Mouse (Mus musculus) lung, postnatal 36 days (tissue): ENCODE measurements around the gene Epha8.

Source experiments
- DNase-seq: peaks from one replicate; pipeline ENCODE4 v3.0.0; 2022; ENCODE audit warnings: mixed read lengths

Gene Epha8

DNA sequence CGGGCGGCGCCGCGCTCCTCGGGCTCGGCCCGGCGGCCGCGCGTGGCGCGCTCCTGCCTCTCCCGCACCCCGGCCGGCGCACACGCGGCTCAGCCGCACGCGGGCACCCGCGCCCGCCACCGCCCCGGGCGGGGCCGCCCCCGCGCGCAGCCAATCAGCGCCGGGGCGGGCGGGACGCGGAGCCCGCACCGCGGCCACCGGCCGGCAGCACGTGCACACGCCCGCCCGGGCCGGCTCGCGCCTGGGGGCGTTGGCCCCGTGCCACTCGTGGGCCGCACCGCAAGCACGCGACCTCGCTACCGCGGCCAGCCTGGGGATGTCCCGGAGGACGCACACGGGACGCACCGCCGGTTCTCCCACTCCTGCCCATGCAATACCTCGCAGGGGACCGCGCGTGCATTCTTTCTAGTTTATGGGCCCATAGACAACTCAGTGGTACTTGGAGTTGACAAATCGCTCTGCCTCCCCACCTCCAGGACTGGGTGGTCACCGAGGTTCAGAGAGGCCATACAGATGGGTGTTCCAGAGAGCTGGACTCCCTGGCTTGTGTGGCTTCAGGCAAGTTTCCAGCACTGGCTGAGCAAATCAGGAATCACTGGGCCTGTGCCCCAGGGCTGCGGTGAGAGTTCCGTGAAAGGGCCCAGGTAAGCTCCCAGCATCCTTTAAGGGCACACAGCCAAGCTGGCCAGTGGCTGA, at the start of gene Epha8:
Epha8 (minus strand) TSS at position 66 of the 696 bp plus-strand sequence.
- peak; percentile 3 for DNase-seq

DNA sequence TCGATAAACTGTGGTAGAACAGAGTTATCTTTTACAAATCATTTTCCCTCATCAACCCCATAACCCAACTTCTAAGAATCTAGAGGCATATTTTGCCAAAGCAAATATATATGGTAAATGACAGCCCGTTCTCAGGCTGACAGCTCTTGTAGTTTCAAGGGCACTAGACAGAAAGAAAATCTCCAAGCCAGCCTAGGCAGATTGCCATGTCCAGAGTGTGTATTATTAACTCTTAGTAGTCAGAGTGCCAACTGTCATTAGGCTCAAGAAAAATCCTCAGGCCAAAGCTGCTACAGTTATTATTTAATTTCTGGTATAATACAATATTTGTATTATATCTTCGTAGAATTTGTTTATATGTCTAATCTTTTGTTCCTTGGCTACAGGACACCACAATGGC, 45.2 kb upstream of the Epha8 start:
- peak; percentile 7 for DNase-seq

DNA sequence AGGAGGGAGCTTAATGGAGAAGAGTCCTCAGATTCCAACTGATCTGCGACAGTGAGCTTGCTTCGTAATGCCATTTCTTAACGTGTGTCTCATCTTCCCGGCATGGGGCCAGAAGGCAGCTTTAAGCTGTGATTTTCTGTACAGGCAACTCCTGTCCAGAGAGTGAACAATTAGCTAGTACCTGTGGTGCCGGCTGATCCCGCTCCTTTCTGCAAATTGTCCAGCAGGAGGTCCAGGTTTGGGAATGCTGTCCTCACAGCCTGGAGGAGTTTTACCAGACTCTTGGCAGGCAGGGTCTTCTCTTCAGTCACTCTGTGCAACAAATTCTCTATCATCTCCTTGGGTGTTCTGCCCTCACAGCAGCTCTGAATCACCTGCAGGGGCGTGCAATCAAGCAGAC, 44.4 kb upstream of the Epha8 start:
- no peak for DNase-seq

DNA sequence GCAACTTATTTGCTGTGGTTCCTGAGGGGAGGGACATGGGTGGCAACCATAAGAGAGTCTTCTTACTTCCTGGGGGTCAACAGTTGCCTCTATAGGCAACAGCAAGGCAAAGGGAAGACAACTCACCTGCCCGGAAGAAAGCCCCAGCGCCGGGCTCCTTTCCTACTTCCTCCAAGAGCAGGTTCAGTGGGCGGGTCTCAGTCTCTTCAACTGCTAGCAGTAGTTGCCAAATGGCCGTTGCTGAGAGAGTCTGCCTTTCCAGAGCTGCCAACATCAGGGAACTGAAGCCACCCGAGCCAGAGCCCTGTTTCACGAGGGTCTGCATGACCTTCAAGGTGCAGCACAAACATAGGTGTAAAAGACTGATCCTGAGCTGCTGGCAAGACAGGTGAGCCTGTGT, 41.8 kb upstream of the Epha8 start:
- no peak for DNase-seq

DNA sequence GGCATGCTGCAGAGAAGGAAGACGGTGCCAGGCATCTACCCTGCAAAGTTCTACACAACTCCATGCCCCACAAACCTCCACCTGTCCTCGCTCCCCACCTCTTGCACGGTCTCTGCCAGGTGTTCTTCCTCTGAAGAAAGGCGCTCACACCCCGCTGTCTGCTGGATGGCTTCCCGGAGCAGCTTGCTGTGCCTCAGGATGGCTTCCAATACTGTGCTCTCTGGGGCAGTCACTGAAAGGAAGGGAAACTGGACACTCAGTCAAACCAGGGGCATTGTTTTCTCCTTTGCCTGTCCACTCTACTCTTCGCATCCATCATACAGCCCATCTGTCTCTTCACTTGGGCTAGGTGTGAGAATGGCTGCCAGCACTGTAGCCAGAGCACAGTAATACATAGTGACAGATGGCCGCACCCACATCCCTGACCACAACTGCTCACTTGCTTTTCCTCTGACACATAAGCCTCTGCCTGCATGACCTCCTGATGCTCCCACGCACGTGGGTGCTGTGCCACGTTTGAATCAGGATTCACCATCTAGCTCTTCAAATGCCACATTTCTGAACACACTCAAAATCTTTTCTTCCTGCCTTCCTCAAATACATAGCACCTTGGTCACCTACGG, 41.2 kb upstream of the Epha8 start:
- no peak for DNase-seq

DNA sequence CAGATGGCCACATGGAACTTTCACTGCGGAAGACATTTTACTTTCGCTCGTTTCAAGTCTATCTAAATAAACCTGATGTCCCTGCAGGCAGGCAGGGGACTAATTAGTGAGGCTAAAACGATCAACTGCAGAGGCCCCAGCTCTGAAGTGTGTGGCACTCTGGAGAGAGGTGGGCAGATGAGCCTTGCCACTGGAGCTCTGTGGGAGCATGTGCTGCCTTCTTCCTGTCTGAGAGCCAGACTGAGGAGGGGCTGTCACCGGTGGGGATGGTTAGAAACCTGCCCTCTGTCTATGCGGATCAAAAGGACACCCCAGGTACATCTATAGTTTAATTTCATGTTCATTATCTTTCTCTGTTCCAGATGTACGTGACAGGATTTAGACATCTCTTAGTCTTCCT, 40.3 kb upstream of the Epha8 start:
- DNase-seq, result no peak

DNA sequence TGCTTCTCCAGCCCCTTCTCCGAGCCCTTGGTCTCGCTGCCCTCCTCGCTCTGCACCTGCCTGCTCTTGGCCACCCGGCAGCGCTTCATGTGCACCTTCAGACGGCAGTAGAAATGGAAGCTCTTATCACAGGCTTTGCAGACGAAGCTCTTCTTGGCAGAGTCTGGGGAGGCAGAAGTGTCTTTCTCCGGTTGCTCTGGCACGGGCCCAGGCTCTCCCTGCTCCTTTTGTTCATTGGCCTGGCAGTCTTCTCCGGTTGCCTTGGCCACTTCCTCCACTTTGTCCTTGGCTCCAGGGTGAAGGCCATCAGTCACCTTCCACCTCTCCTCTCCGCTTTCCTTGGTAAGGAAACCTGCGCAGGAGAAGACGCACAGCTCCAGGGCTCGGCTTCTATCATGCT, 38.7 kb upstream of the Epha8 start:
- DNase-seq, result no peak

DNA sequence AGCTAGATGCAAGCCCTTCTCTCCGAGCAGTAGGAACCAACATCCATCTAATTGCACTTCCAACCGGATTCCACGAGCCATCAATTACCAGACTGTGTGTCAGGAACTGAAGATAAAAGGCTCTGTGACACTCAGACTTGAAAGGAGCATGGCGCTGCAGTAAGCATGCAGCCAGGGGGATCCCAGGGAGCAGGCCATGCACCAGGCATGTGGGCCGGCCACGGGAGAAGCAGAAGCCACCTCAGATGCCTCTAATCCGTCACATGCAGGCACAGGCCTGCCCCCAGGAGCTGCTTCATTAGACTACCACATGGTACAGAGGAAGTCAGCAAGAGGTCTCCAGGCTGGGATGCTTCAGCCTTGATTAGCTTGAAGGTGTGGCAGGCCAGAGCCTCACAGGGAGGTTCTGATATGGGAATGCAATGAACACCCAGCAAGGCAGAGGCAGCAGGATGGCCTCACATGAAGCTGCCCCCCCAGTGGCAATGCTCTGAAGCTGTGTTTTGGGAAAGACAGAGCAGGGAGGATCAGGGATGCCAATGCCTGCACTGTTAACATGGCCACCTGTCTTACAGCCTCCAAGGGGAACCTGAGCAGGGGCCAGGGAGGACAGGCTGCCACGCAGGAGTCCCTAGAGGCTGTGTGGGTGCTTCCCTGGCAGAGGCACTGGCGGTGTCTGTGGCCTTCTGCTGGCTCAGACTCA, 25.5 kb upstream of the Epha8 start:
- DNase-seq, result no peak

DNA sequence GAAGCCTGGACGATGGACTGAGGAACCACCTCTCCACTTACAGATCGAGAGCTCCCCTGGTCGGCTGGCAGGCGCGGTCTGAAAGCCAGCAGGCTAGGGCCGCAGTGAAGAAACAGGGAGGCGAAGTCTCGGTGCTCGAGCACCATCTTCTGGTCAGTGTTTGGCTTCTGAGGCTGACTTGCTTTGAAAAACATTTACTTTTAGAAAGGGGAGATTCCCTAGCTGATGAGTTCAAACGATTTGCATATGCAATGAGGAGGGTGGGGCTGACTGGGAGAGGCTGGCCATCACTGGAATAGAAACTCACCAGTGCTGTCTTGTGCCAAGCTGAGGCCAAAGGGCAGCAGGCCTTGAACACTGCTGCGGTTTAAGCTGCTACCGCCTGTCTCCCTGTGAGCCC, 24.7 kb upstream of the Epha8 start:
- peak; percentile 43 for DNase-seq

DNA sequence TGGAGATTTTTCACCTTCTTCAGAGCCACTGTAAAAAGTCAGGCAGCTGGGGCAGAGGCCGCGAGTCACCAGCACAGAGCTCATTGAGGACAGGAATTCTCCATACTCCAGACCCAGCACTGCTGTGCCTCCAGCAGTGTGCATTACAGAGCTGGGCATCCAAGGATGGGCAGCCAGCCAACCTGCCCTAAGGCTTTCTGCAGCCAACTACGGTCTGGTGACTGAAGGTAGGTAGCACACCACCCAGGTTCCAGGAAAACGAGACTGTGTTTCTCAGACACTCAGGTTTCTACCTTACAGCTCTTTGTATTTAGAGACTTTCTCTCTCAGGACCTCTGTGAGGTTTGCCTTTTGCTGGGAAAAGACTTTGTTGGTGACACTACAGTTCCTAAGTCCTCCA, 24.3 kb upstream of the Epha8 start:
- no peak for DNase-seq

DNA sequence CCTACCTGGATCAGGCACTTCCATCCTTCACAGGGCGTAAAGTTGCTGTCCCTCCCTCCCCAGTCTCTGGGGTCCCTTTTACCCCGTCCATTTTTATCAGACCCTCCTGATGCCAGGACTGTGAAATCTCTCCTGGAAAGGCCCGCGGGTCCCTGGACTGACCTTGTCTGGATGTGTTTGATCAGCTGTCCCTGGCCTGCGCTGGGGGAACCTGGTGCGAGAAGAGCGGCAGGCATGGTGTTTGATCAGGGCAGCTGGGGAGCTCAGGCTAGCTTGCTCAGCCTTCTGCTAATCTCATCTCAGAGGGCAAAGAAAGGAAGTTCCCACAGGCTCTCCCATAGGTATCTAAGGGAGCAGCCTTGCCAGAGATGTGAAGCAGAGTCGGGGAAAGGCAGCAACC, 20.6 kb upstream of the Epha8 start:
- DNase-seq, result no peak

DNA sequence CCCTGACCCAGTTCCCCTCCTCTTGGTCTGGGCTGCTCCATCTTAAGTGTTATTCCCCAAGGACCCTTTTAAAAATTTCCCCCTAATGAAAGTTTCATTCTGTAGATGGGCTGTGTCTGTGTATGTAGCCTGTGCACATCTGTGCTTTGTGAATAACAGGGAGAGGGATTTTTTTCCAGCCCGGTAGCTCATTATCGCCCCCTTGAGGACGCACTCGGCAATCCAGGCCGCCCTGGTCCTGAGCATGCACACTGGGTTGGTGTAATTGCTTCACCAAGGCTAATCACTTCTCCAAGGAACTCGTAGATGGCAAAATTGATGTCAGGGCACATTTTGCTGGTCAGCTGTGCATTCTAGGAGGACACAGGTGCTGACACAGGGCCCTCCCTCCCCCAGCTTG, 14.3 kb upstream of the Epha8 start:
- peak; percentile 32 for DNase-seq

DNA sequence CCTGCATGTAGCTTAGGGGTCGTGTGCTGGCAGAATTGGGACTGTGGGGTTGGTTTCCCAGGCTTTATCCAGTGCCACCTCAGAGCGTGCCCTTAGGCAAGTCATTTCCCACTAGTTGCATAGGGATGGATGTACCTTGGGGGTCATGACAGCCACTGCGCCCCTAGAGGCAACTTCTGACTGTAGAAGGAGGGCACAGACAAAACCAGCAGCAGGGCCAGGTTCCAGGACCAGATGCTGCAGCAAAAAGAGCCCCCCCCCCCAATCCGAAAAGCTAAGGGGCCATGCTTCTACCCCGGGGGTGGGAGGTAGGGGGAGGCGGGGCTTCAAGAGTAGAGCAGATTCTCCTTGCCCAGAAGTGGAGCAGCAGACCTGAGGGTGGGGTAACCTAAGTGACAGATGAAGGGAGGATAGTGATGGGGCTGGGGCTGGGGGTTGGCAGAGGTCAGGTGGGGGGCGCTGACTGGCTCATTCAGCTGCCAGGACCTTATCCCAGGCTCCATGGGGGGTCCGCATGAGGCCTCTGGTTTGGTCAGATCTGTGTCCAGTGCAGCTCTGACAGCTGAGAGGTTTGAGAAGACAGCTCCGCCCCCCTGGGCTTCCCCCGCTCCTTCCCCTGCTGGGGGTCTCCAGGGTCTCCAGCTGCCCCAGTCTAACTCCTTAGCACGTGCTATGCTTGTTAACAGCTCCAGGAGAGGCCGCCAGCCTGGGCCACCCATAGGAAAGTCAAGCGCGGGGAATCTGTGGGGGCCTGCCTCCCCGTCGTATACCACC, 13.1 kb upstream of the Epha8 start:
- DNase-seq, result no peak

DNA sequence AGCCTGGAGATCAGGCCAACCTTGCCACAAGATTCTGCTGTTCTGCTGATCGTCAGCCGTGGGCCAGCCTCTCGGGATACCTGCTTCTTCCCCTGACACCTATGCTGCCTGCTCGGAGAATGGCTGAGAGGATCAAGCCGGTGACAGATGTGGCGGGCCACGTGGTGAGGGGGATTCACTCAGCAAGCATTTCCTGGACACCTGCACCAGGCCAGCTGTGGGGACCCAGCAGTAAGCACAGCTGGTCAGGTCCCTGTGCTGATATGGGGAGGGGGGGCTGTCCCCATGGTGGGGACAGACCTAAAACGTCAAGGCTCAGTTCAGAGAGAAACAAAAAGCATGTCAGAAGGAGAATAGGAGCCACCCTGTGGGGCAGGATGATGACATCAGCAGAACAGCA, 12.5 kb upstream of the Epha8 start:
- DNase-seq, result no peak

DNA sequence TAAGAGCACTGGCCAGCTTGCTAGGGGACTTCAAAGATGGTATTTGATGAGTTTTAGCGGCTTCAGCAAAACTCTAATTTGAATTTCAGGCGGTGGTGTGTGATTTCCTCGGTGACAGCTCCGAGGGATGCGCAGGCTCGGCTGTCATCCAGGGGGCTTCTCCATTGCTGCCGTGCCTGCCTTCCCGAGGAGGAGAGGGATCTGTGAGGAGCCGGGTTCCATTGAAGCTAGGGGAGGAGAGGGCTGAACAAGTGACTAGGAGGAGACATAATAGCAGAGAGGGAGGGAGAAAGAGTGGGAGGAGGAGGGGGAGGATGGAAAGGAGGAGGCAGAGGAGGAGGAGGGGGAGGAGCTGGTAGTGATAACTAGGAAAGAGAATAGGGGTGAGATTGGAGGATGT, 10.9 kb upstream of the Epha8 start:
- no peak for DNase-seq

DNA sequence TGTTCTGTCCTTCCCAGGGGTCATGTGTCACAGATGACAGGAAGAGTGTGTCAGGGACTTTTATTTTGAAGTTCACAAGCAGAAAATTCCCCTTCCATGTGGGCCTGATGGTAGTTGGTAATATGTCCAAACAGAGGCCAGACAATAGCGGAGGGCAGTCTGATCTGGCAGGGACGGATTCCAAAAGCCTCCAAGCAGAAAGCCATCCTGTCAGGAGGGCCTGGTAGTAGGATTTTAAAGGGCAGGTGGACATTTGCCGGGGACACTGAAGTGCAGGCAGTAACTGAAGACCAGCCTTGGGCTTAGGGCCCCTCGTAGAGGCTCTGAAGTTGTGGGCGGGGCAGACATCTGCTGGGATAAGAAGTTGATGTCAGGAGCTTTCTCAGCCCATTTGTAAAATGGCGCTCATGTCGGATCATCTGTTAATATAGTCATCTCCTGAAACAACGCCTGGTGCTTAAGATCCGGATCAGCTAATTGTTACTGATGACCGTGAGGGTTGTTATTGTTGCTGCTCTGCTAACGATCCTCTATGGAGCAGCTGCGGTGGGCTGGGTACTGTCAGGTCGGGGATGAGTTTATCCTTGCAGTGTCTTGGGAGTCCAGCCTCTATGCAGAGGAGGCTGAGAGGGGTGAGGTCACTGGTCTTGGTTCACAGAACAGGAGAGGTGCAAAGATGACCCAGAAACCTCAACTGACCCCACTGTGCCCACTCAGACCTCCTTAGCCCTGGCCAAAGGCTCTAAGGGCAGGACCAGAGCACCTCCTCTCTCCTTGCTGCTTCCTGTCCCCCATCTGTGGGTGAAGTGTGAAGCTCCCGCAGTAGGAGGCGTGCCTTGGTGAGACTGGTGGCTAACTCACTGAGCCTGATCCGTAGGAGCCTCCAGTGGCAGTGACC, 10.1 kb upstream of the Epha8 start:
- DNase-seq, result no peak

DNA sequence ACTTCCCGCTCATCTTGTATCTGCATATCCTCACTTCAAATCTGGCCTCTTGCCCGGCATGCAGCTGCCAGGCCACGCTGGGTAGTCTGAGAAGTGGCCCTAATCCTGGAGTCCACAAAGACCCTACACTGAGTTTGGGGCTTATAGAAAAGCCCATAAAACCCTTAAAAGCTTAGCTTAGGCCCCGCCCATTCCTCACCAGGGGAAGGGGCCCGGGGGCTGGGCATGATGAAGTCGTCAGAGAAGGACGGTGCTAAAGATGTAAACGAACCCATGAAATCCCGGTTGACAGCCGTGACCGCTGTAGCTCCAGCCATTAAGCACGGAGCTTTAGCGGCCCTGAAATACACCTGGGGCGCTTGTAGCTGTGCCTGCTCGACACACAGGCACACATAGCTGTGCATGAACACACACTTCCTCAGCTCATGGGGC, 8.4 kb upstream of the Epha8 start:
- DNase-seq, result peak; percentile 4

DNA sequence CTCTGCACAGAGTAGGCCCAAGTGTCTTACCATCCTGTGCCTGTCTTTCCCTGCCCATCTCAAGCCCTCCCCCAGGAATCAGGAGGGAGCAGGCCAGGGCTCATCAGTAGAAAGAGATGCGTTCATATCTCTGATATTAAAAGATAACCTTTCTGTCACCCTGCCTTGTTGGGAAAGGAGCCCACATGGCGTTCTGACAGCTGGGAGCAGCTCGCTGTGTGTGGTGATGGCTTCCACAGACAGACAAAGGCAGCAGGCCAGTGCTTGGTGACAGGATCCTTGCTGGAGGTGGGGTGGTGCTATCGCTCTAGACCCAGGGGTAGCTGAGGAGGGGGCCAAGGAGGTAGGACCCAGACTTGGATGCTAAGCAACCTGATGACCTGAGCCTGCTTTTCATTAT, 5.8 kb upstream of the Epha8 start:
- no peak for DNase-seq

DNA sequence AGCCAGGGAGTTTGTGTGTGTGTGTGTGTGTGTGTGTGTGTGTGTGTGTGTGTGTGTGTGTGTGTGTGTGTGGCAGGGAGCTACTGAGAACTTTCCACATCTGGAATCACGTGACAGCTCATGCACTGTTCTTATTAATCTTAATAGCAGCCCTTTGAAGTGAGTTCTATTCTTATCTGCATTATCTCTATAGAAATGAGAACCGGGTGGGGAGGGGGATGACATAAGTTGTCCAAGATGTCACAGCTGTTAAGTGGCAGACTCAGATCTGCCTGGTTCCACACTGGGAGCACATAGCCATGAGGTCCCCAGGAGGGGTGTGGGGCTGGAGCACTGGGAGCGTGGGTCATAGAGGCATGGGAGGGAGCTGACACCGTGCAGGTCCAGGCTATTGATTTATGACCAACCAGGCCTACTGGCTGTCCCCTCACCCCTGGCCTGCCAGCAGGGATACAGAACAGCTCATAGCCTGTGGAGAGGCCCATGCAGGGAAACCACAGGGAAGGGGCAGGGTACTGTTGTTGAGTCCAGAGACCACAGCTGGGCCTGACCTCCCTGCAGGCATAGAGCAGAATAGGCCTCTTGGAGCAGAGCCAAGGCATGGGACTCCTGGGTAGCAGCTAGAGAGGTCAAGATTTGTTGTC, 5.1 kb upstream of the Epha8 start:
- no peak for DNase-seq

DNA sequence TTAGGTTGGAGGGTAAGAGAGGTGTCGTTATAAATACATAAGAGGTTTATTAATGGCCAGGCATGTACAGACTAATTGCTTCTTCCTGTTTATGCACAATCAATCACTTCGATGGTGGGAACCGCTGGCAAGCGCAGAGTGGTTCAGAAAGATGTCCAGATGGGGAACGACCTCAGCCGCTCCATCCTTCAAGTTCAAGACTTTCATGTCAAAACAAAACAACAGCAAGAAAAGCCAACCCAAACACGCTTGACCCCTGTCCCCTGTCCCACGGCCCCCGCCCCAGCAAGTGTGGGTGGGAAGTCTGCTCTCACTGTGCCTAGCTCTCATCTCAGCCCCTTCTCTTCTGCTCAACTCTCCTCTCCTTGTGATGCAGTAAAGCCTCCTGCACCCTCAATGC, 4.0 kb upstream of the Epha8 start:
- DNase-seq, result no peak

DNA sequence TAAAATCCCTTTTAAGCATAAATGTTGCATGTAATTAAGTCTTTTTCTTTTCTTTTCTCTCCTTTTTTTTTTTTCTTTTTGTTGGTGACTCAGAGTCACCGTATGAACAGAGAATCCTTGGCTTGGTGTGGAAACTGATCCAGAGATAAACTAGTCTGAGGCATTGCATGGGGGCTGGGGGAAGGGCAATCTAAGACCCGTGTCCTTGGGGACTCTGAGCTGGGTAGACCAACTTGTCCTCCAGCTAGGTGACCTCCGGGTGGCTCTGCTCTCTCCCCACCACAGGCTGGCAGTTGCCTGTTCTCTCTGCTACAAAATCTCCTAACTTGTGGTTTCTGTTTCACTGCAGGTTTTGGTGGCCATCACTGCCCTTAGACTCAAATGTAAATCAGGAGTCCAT, 3.5 kb upstream of the Epha8 start:
- no peak for DNase-seq

DNA sequence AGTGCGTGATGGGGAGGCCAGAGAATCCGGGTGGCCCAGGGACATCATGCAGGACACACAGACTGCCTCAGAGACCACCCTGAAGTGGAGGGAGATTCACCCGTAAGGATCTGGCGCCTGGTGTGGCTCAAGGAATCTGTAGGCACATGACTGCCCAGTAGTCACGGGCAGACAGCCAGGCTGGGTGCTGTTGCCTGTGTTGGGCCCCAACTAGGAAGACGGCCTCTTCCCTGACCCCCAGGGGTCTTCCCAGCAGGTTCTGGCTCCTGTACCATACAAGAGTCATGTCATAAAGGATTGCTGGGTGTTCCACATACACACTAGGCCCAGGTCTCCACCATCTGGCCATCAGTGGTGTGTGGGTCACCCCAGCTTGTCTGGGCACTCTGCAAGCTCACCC, 2.1 kb downstream of the Epha8 start:
- DNase-seq, result no peak
